Mouse (Mus musculus) cerebellum, adult 11-12 months (tissue): ENCODE results near the gene Pde8b.
A peak's percentile ranks its signal among the peaks of the same experiment; 100 is the strongest.

Experiments used
- DNase-seq: peaks from one replicate; pipeline ENCODE4 v3.0.0; 2022

Gene Pde8b

GRCm38 (mm10) chr13:95073445-95074172 lies 176.5 kb downstream of the Pde8b start:
- DNase-seq, result no peak

GRCm38 (mm10) chr13:95070268-95070667 lies 179.9 kb downstream of the Pde8b start:
- no peak for DNase-seq

- no peak for DNase-seq
Observed at GRCm38 (mm10) chr13:95067854-95068253, 182.3 kb downstream of the Pde8b start.

- DNase-seq, result no peak
Observed at GRCm38 (mm10) chr13:95063390-95064017, 186.6 kb downstream of the Pde8b start.

GRCm38 (mm10) chr13:95058885-95059284 lies 191.3 kb downstream of the Pde8b start:
- no peak for DNase-seq

GRCm38 (mm10) chr13:95056501-95057280 lies 193.4 kb downstream of the Pde8b start:
- no peak for DNase-seq

- no peak for DNase-seq
Observed at GRCm38 (mm10) chr13:95055742-95056388, 194.3 kb downstream of the Pde8b start.

GRCm38 (mm10) chr13:95052421-95052820 lies 197.7 kb downstream of the Pde8b start:
- no peak for DNase-seq

- DNase-seq, result no peak
Observed at GRCm38 (mm10) chr13:95050398-95050797, 199.7 kb downstream of the Pde8b start.

- DNase-seq, result no peak
Observed at GRCm38 (mm10) chr13:95044108-95044507, 206.0 kb downstream of the Pde8b start.

GRCm38 (mm10) chr13:95040140-95040738 lies 209.9 kb downstream of the Pde8b start:
- DNase-seq, result no peak

GRCm38 (mm10) chr13:95038200-95038599 lies 211.9 kb downstream of the Pde8b start:
- DNase-seq, result no peak

GRCm38 (mm10) chr13:95034715-95035114 lies 215.4 kb downstream of the Pde8b start:
- DNase-seq, result no peak

- no peak for DNase-seq
Observed at GRCm38 (mm10) chr13:95034094-95034493, 216.0 kb downstream of the Pde8b start.

- no peak for DNase-seq
Observed at GRCm38 (mm10) chr13:95032973-95033372, 217.2 kb downstream of the Pde8b start.

GRCm38 (mm10) chr13:95032127-95032831 lies 217.9 kb downstream of the Pde8b start:
- DNase-seq, result no peak

- DNase-seq, result no peak
Observed at GRCm38 (mm10) chr13:95030828-95031227, 219.3 kb downstream of the Pde8b start.

- no peak for DNase-seq
Observed at GRCm38 (mm10) chr13:95020216-95020615, 229.9 kb downstream of the Pde8b start.

- DNase-seq, result no peak
Observed at GRCm38 (mm10) chr13:95019345-95019744, 230.8 kb downstream of the Pde8b start.

GRCm38 (mm10) chr13:95017916-95018315 lies 232.2 kb downstream of the Pde8b start:
- peak; percentile 40 for DNase-seq

- DNase-seq, result no peak
Observed at GRCm38 (mm10) chr13:95017278-95017677, 232.9 kb downstream of the Pde8b start.
